Comparison of ENCODE assay signal across 18 mouse cellular contexts in genomic region chr2:131716841-131717240, GRCm38 (mm10).
"Had no signal": no experiment of that assay in that cellular context is flagged by ENCODE, and none has a peak within 500 bp of the region (broad histone marks: within the 10 kb centered on the region; RNA-seq: fewer than 3 reads in every experiment).

No protein-coding gene starts in this region.

- H3K4me2 ChIP-seq: liver, embryonic 15.5 days; lung, embryonic 15.5 days; midbrain, embryonic 11.5 days; midbrain, embryonic 13.5 days; midbrain, embryonic 15.5 days; neural tube, embryonic 12.5 days; stomach, embryonic 15.5 days had no signal

- H3K27ac ChIP-seq: liver, embryonic 15.5 days; lung, embryonic 15.5 days; macrophage; midbrain, embryonic 13.5 days; midbrain, embryonic 15.5 days; neural tube, embryonic 12.5 days; stomach, embryonic 15.5 days had no signal

- H3K27me3 ChIP-seq: liver, embryonic 15.5 days; lung, embryonic 15.5 days; midbrain, embryonic 13.5 days; midbrain, embryonic 15.5 days; neural tube, embryonic 12.5 days; stomach, embryonic 15.5 days had no signal

- H3K36me3 ChIP-seq: liver, embryonic 15.5 days; lung, embryonic 15.5 days; midbrain, embryonic 13.5 days; midbrain, embryonic 15.5 days; neural tube, embryonic 12.5 days; stomach, embryonic 15.5 days had no signal

- H3K9me3 ChIP-seq: liver, embryonic 15.5 days; lung, embryonic 15.5 days; midbrain, embryonic 13.5 days; midbrain, embryonic 15.5 days; neural tube, embryonic 12.5 days; stomach, embryonic 15.5 days had no signal

- DNase-seq: liver, postnatal 0 days; lung, adult 2 months; lung, postnatal 14 days; lung, postnatal 36 days; right cerebral cortex, postnatal 14 days; thymus, adult 18-20 months; thymus, postnatal 25 days; thymus, postnatal 4 days had no signal

- H3K9ac ChIP-seq: liver, embryonic 15.5 days; liver, postnatal 0 days; lung, embryonic 15.5 days; midbrain, embryonic 13.5 days; midbrain, embryonic 15.5 days; neural tube, embryonic 12.5 days; stomach, embryonic 15.5 days had no signal

- H3K4me1 ChIP-seq: liver, embryonic 15.5 days; lung, embryonic 15.5 days; megakaryocyte, embryonic 14.5 days; midbrain, embryonic 13.5 days; midbrain, embryonic 15.5 days; neural tube, embryonic 12.5 days; stomach, embryonic 15.5 days had no signal

- H3K4me3 ChIP-seq: liver, embryonic 15.5 days; lung, embryonic 15.5 days; megakaryocyte, embryonic 14.5 days; midbrain, embryonic 13.5 days; midbrain, embryonic 15.5 days; neural tube, embryonic 12.5 days; stomach, embryonic 15.5 days had no signal

- ATAC-seq: liver, postnatal 0 days; lung, postnatal 0 days; midbrain, embryonic 13.5 days; midbrain, embryonic 15.5 days had no signal
